Mouse (Mus musculus): ENCODE results near the gene Il2. TPM values are rescaled to one million over a fixed set of nuclear protein-coding genes. Genes with fewer than 3 reads are reported as not detected.

Gene Il2
- not detected for total RNA-seq (2018; cell fraction: chromatin; rRNA removed)
- total RNA-seq (2018; cell fraction: cytosol; rRNA removed): under 1 TPM in 3 of 26 experiments, not detected in 23; 0.14 to 0.15 (median 0.14) TPM
- total RNA-seq (2018; cell fraction: nucleus; rRNA removed): not detected
- not detected in 3 replicates for polyA plus RNA-seq (2018)

DNA sequence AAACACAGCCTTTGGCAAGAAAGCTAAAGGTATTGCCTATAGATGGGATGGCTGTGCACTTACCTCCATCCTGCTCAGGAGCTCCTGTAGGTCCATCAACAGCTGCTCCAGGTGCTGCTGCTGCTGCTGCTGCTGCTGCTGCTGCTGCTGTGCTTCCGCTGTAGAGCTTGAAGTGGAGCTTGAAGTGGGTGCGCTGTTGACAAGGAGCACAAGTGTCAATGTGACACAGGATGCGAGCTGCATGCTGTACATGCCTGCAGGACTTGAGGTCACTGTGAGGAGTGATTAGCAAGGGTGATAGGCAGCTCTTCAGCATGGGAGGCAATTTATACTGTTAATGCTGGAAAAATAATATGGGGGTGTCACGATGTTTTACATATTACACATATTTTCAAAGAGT lies at the start of gene Il2:
TSS of gene Il2 (minus strand) at position 305 of the 400 bp plus-strand sequence.
- Histone ChIP-seq H3K36me3 (ENCODE audit: inconsistent target) (no peaks in the 10 kb centered on the region), H3K79me2 (ENCODE audit: inconsistent target) (no peaks in the 10 kb centered on the region), H3K27ac (no peak within 1 kb of the TSS), H3K4me3 (ENCODE audit: inconsistent target) (no peak within 1 kb of the TSS)
- WGBS (ENCODE audit: missing documents): 91% methylated on average over 4 of the region's 4 CpGs

DNA sequence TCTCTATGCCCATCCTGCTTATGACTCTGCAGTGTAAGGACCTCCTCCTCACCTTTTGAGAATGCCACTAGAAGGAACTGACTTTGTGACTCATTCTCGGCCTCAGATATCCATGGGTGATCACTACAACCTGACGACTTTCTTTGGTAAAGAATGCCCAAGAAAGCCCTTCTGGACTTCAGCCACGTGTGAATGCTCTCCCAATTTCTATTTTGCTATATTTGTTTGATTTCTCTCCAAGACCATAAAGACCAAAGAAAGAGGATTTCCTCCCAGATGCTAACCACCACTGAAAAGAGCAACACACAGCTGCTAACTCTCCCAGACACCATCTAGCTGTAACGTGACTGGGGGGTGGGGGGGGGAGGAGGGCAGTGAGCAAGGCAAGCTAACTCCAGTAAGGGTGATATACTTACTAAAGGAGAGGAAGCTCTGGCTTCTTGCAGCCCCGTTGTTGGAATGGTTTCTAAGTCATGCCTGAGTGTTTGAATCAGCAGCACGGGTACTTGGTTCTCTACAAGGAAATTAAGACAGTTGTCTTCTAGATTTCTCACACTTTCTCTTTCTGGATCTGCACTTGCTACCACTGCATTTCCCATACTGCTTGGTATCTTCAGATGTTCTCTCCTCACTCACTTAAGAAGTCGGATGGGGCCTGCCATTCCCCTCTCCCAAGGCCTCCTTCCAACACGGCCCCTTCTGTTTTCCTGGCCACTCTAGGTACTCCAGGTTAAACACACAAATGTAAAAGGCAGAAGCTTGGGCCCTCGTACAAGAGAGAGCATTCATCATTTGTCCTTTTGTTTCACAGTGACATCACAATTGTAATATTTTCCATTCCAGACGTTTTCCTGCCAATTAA lies 49.2 kb upstream of the Il2 start:
- no peaks in the 10 kb centered on the region for H3K36me3 ChIP-seq (ENCODE audit: inconsistent target)
- 40% methylated on average over 10 of the region's 10 CpGs for WGBS (ENCODE audit: missing documents)
- peak overlapping the region; percentile 91 for H3K27ac ChIP-seq
- no peak overlapping the region for H3K4me3 ChIP-seq (ENCODE audit: inconsistent target)
- no peaks in the 10 kb centered on the region for H3K79me2 ChIP-seq (ENCODE audit: inconsistent target)

DNA sequence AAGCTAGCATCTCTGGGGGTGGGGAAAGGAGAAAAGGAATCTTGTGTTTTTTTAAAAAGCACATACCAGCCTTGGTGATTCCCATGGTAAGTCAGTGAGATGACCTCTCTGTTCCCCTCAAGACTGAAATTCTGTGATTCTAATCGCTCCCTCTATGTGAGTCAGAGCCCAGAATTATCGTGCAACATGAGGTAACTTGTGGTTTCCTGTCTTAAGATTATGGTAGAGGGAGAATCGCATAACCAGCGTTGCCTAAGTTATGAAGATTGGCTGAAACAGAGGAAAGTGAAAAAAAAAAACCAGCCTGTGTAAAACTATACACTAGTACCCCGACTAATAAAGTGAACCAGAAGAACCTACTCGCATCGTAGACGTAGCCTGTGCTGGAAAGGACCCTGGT lies 47.5 kb upstream of the Il2 start:
- Histone ChIP-seq H3K79me2 (ENCODE audit: inconsistent target) (no peaks in the 10 kb centered on the region), H3K36me3 (ENCODE audit: inconsistent target) (no peaks in the 10 kb centered on the region), H3K27ac (peak overlapping the region; percentile 91), H3K4me3 (ENCODE audit: inconsistent target) (no peak overlapping the region)
- 6% methylated on average over 8 of the region's 8 CpGs for WGBS (ENCODE audit: missing documents)

DNA sequence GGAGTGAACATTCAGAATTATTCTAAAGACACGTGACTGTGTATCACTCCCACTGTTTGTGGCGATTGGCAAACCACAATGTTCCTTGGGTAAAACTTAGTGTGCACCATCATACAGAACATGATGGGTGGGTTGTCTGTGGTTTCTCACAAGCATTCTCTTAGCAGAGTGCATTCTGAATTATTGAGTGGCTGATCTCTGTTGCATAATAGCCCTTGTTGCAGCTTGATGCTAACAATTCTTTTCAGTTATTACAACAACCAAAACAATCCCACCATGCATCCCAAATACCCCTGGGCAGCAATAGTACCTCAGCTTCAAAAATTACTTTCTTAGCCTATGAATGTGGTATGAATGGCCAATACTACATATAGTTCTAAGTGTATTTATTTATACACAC lies 43.5 kb upstream of the Il2 start:
- no peak overlapping the region for H3K4me3 ChIP-seq (ENCODE audit: inconsistent target)
- H3K36me3 ChIP-seq (ENCODE audit: inconsistent target): no peaks in the 10 kb centered on the region
- H3K79me2 ChIP-seq (ENCODE audit: inconsistent target): no peaks in the 10 kb centered on the region
- 85% methylated on average over 2 of the region's 2 CpGs for WGBS (ENCODE audit: missing documents)
- H3K27ac ChIP-seq: no peak overlapping the region

DNA sequence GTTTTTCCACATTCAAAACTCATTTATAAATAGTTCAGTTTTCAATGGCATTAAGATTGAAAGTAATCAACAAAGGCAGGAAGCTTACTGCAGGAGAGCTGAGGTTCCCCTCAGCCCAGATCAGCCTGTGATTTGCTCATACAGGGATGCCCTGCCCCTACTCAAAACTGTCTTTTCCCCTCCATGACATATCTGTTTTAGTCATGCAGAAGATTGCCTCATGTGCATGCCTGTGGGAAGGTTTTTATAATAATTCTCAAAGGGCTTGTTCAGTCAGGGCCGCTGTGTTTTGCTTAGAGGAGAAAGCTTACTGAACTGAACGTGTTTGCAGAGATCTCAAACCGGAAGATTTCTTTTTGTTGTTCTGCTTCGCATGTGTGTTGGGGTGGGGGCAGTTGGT lies 35.3 kb upstream of the Il2 start:
- no peak overlapping the region for H3K27ac ChIP-seq
- WGBS (ENCODE audit: missing documents): 95% methylated on average over 4 of the region's 4 CpGs
- no peak overlapping the region for H3K4me3 ChIP-seq (ENCODE audit: inconsistent target)
- H3K36me3 ChIP-seq (ENCODE audit: inconsistent target): no peaks in the 10 kb centered on the region
- H3K79me2 ChIP-seq (ENCODE audit: inconsistent target): no peaks in the 10 kb centered on the region

DNA sequence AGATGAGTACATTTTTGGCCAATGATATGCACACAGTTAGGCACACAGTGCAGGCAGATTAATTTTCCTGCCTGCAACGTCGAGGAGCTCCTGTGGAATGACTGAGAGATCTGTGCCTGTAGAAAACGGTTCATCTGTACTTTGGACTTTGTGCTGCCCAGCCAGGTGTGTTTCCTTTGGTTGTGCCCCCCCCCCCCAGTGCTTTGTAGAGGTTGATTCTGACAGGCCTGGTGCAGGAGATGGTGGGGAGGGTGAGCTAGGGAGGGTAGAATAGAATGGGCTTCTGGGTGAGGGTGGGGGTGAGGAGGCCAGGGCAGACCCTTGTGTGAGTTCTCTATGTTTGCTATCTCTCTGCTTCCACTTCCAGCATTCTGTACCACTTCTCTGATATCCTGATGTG lies 32.5 kb upstream of the Il2 start:
- H3K36me3 ChIP-seq (ENCODE audit: inconsistent target): no peaks in the 10 kb centered on the region
- WGBS (ENCODE audit: missing documents): 85% methylated on average over 3 of the region's 3 CpGs
- no peak overlapping the region for H3K4me3 ChIP-seq (ENCODE audit: inconsistent target)

DNA sequence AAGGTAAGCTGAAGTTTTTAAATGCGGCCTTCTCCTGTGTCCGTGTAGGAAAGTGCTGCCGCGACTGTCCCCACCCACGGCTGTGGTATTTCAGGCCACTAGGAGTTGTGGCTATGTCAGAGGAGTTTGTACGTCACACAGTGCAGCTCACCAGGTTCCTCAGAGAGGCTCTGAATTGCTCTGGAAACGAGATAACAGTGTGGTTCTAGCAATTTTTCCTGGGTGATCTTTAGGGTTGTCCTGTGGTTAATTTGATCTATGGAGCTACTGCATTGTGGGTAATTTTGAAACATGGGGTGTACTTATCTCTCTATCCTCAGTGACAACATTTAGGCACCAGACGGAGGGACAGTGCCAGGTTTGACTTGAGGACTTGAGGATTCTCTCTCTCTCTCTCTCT lies 31.3 kb upstream of the Il2 start:
- WGBS (ENCODE audit: missing documents): 78% methylated on average over 7 of the region's 8 CpGs
- H3K27ac ChIP-seq: no peak overlapping the region
- no peak overlapping the region for H3K4me3 ChIP-seq (ENCODE audit: inconsistent target)

More for the DNA sequence above, 32.5 kb upstream of the Il2 start:
- Histone ChIP-seq H3K27ac (no peak overlapping the region), H3K79me2 (ENCODE audit: inconsistent target) (no peaks in the 10 kb centered on the region)

DNA sequence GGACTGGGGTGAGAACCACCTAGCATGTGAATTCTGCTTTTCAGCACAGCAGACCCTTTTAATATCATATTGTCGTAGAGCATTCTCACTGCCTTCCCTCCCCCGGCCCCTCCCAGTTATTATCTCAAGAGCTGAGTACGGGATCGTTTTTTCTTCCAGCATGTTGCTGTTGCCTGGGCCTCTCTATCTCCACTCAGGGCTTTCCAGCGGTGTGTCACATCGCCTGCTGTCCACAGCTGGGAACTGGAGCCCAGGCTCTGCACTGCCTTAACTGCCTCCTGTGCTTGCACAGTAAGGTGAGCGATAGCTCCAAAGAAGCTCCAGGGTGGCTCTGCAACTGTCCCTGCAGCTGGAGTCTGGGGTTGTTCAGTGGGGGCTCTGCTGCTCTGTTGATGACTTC lies 28.6 kb upstream of the Il2 start:
- WGBS (ENCODE audit: missing documents): 94% methylated on average over 7 of the region's 7 CpGs
- no peak overlapping the region for H3K27ac ChIP-seq
- H3K79me2 ChIP-seq (ENCODE audit: inconsistent target): no peaks in the 10 kb centered on the region
- no peak overlapping the region for H3K4me3 ChIP-seq (ENCODE audit: inconsistent target)
- H3K36me3 ChIP-seq (ENCODE audit: inconsistent target): no peaks in the 10 kb centered on the region

More for the DNA sequence above, 31.3 kb upstream of the Il2 start:
- no peaks in the 10 kb centered on the region for H3K36me3 ChIP-seq (ENCODE audit: inconsistent target)
- H3K79me2 ChIP-seq (ENCODE audit: inconsistent target): no peaks in the 10 kb centered on the region

DNA sequence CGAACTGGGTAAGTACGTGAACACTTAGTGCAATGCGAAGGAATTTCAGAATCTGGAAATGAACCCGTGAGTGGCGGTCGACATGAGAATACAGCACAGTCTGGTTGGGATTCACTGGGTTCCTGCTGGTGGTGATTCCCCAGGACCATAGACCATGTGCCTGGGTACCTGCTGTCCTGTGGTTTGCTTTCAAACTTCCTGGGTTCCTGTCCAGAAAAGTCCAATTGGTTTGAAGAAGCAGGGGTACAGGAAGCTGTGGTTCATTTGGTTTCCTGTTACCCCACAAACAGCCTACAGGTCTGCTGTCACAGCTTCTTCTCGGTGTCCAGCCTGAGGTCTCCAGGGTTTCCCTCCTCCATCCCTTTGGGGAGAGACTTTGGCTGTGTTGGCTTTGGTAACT lies 27.2 kb upstream of the Il2 start:
- Histone ChIP-seq H3K4me3 (ENCODE audit: inconsistent target) (no peak overlapping the region), H3K36me3 (ENCODE audit: inconsistent target) (no peaks in the 10 kb centered on the region), H3K27ac (no peak overlapping the region), H3K79me2 (ENCODE audit: inconsistent target) (no peaks in the 10 kb centered on the region)
- WGBS (ENCODE audit: missing documents): 20% methylated on average over 7 of the region's 7 CpGs

DNA sequence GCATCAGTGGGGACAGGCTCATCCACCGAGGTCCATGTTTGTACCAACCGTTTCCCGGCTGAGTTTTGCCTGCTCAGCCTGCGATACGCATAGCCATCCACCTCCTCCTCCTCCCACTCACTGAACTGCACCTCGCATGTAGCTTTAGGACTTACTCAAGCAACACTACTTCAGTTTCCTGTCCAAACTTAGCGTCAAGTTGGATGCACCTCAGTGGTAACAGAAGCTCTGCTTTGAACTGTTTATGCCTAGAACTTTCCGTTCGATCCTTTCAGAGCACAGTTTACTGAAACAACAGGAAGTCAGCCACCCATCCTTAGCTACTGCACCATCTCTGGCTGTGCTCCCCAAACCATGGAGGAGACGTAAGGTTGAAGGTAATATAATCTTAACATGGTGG lies 26.5 kb upstream of the Il2 start:
- H3K27ac ChIP-seq: no peak overlapping the region
- no peaks in the 10 kb centered on the region for H3K79me2 ChIP-seq (ENCODE audit: inconsistent target)
- H3K4me3 ChIP-seq (ENCODE audit: inconsistent target): no peak overlapping the region
- WGBS (ENCODE audit: missing documents): 78% methylated on average over 10 of the region's 10 CpGs
- H3K36me3 ChIP-seq (ENCODE audit: inconsistent target): no peaks in the 10 kb centered on the region

DNA sequence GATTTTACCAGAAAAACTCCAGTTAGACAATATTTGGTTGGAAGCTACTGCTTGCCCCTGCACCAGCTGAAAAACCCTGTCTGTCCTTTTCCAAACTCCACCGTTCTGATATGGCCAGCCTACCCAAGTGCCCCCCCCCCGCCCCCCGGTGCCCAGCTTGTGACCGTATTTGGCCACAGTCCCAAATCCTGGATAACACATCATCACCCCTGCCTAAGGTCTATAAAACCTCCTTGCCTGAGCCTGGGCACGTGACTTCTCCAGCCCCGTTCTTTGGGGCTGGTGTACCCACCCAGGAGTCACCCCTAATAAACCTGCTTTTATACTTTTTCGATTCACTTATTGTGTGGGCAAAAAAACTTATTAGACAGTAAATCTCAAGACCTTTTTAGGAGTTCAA lies 21.1 kb upstream of the Il2 start:
- H3K36me3 ChIP-seq (ENCODE audit: inconsistent target): no peaks in the 10 kb centered on the region
- no peak overlapping the region for H3K4me3 ChIP-seq (ENCODE audit: inconsistent target)
- 51% methylated on average over 7 of the region's 7 CpGs for WGBS (ENCODE audit: missing documents)
- H3K79me2 ChIP-seq (ENCODE audit: inconsistent target): no peaks in the 10 kb centered on the region
- no peak overlapping the region for H3K27ac ChIP-seq

DNA sequence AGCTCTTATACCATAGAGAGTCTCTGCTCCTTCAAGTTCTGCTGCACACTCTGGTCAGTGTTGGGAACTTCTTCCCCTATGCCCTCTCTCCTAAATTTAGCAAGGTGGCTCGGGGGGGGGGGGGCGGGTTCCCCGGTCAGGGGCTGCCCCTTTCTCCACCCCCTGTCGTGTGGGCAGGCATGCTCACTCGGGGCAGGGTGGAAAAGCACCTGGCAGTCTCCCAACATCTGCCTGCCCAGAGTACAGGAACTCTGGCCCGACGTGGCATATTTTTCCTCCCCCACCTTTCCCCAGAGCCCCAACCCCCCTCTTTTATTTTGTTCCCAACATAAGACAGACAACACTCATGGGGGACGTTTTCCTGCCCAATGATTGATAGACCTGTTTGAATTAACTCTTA lies 20.6 kb upstream of the Il2 start:
- Histone ChIP-seq H3K27ac (no peak overlapping the region), H3K4me3 (ENCODE audit: inconsistent target) (no peak overlapping the region), H3K36me3 (ENCODE audit: inconsistent target) (no peaks in the 10 kb centered on the region), H3K79me2 (ENCODE audit: inconsistent target) (no peaks in the 10 kb centered on the region)
- 10% methylated on average over 5 of the region's 8 CpGs for WGBS (ENCODE audit: missing documents)

DNA sequence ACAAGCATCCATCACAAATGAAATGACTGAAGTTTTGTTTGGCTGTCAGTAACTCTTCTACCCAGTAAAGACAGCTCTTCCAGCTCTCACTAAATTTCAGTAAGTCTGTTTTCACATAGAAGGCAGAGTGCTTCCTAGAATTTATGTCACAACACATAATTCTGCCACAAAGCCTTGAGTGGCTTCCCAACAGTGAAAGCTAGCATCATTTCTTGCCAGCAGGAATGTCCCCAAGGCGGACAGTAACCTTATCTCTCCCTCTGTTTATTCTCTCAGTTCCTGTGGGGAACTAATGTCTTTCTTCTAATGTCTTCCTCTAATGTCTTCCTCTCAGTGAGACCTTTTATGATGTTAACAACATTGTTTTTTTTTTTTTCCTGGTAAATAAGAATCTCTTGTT lies 19.2 kb upstream of the Il2 start:
- no peak overlapping the region for H3K4me3 ChIP-seq (ENCODE audit: inconsistent target)
- H3K79me2 ChIP-seq (ENCODE audit: inconsistent target): no peaks in the 10 kb centered on the region
- H3K36me3 ChIP-seq (ENCODE audit: inconsistent target): no peaks in the 10 kb centered on the region
- 83% methylated on average over 1 of the region's 1 CpGs for WGBS (ENCODE audit: missing documents)
- H3K27ac ChIP-seq: no peak overlapping the region

DNA sequence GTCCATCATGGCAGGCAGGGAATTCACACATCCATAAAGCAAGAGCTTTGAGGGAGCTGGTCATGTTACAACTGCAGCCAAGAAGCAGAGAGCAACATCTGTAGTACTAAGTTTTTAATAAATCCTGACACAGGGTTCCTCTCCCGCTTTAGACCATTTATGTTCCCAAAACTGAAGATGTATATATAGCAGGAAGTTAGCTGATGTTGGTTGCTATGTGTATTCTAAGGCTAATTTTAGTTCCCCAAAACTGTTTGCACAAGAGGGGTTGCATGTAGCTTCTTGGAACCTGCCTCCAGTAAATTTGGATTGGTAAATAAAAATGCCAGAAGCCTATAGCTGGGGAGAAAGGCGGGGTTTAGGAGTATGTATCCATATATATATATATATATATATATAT lies 16.1 kb upstream of the Il2 start:
- H3K27ac ChIP-seq: peak overlapping the region; percentile 88
- 13% methylated on average over 1 of the region's 2 CpGs for WGBS (ENCODE audit: missing documents)

DNA sequence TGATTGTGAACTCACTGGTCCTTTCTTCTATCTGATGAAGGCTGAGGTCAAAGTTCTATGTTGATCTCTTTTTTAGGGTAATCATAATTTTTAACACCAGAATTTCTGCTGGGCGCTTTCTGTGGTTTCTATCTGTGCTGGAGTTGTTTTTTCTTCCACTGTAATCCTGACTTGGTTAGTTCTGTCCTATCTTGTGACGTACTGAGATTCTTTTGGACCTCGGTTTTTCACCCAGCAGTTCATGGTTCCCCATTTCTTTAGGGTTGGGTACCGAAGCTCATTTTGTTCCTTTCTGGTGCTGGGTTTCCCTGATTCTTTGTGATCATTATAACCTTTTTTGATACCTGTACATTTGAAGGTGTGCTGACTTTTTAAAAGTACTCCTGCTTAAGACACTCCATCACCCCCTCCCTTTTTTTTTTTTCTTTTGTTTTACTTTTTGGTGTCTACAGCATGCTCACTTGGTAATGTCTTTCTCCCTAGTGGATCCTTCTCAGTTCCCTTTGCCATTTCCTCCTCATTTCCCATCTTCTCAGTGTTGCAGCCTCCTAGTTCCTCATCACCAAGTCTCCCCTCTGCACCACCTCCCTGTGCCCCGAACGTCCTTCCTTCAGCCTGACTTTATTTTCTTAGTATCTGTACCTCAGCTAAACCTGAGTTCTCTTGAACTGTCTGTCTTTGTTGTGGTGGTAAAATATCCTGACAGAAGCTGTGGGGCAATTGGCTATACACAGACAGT lies 14.6 kb upstream of the Il2 start:
- Histone ChIP-seq H3K36me3 (ENCODE audit: inconsistent target) (no peaks in the 10 kb centered on the region), H3K4me3 (ENCODE audit: inconsistent target) (no peak overlapping the region), H3K27ac (peak overlapping the region; percentile 88), H3K79me2 (ENCODE audit: inconsistent target) (no peaks in the 10 kb centered on the region)
- 38% methylated on average over 6 of the region's 6 CpGs for WGBS (ENCODE audit: missing documents)

More for the DNA sequence above, 16.1 kb upstream of the Il2 start:
- H3K36me3 ChIP-seq (ENCODE audit: inconsistent target): no peaks in the 10 kb centered on the region
- H3K4me3 ChIP-seq (ENCODE audit: inconsistent target): no peak overlapping the region
- H3K79me2 ChIP-seq (ENCODE audit: inconsistent target): no peaks in the 10 kb centered on the region
